Mouse (Mus musculus) liver, postnatal 0 days (tissue): Measurements from ENCODE around the gene a.

Experiments used
- CTCF ChIP-seq: sonication (generic); IDR thresholded peaks from 2 replicates; pipeline ENCODE4 v1.5.1; 2016; ENCODE audit warnings: antibody characterized with exemption, low read depth
- EP300 ChIP-seq: IDR thresholded peaks from 2 replicates; pipeline ENCODE4 v1.6.1; 2016; ENCODE audit warnings: antibody characterized with exemption, low read depth, mild to moderate bottlenecking

DNA sequence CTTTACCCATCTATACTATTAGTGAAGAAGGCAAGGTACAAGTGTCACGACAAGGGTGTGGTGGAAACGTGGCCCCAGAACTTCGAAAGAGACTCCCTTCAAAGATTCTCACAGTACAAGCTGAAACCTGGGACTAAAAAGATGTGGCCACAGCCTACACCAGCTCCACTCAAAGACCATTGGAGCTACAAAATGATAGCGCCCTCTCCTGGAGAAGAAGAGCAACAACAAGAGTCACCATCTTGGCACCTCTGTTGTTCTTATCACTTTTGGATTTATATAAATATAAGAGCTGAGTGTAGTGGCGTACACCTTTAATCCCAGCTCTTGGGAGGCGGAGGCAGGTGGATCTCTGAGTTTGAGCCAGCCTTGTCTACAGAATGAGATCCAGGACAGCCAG lies 35.4 kb upstream of the a start:
- TF ChIP-seq EP300, result no peak
- TF ChIP-seq CTCF, result peak; percentile 59
